Mouse (Mus musculus): Measurements from ENCODE around the gene Tmf1. TPM values are rescaled to one million over a fixed set of nuclear protein-coding genes. Genes with fewer than 3 reads are reported as not detected.

Gene Tmf1
- polyA plus RNA-seq (2014; fragmentation: Illumina TruSeq; extraction: RNeasy Lipid Tissue Mini Kit (QIAGEN cat#74804); ENCODE audit: low read depth, low replicate concordance): 16.7 TPM

GRCm38 (mm10) chr6:97178491-97179366 is at the start of gene Tmf1:
Gene Tmf1, minus strand, starts transcription at chr6:97179122.

GRCm38 (mm10) chr6:97210191-97210961 is 31.5 kb upstream of the Tmf1 start, which contains the start of gene Arl6ip5:
Gene Arl6ip5, plus strand, starts transcription at chr6:97210689.

GRCm38 (mm10) chr6:97205439-97205885 is 26.5 kb upstream of the Tmf1 start, which contains the start of gene Uba3:
Gene Uba3, minus strand, starts transcription at chr6:97205647.

GRCm38 (mm10) chr6:97148383-97149251 is 30.3 kb downstream of the Tmf1 start, which contains the start of gene Eogt:
Gene Eogt, minus strand, starts transcription at chr6:97149182.

Other genes starting within 250 kb of the Tmf1 start
- gene Fam19a4, start 118.7 kb downstream of the Tmf1 start, polyA plus RNA-seq (2014; fragmentation: Illumina TruSeq; extraction: RNeasy Lipid Tissue Mini Kit (QIAGEN cat#74804); ENCODE audit: low read depth, low replicate concordance): not detected
- 3.7 TPM for gene Eogt, start 29.9 kb downstream of the Tmf1 start, polyA plus RNA-seq (2014; fragmentation: Illumina TruSeq; extraction: RNeasy Lipid Tissue Mini Kit (QIAGEN cat#74804); ENCODE audit: low read depth, low replicate concordance)
- 83.7 TPM for gene Uba3, start 26.5 kb upstream of the Tmf1 start, polyA plus RNA-seq (2014; fragmentation: Illumina TruSeq; extraction: RNeasy Lipid Tissue Mini Kit (QIAGEN cat#74804); ENCODE audit: low read depth, low replicate concordance)
- gene Arl6ip5, start 31.6 kb upstream of the Tmf1 start, polyA plus RNA-seq (2014; fragmentation: Illumina TruSeq; extraction: RNeasy Lipid Tissue Mini Kit (QIAGEN cat#74804); ENCODE audit: low read depth, low replicate concordance): 38.8 TPM
- 0.21 TPM for gene Lmod3, start 73.6 kb upstream of the Tmf1 start, polyA plus RNA-seq (2014; fragmentation: Illumina TruSeq; extraction: RNeasy Lipid Tissue Mini Kit (QIAGEN cat#74804); ENCODE audit: low read depth, low replicate concordance)